Mouse (Mus musculus): ENCODE measurements around the gene Rxra. TPM values are rescaled to one million over a fixed set of nuclear protein-coding genes. Genes with fewer than 3 reads are reported as not detected.

Rxra gene
- total RNA-seq, 2 experiments from 2014 or later, result 1.7 to 3.6 TPM

GRCm38 (mm10) chr2:27780162-27780561, 103.9 kb downstream of the Rxra start:
- ATAC-seq (replicated peaks; ENCODE audit: low FRiP score, poor library complexity, severe bottlenecking), result no peak

DNA sequence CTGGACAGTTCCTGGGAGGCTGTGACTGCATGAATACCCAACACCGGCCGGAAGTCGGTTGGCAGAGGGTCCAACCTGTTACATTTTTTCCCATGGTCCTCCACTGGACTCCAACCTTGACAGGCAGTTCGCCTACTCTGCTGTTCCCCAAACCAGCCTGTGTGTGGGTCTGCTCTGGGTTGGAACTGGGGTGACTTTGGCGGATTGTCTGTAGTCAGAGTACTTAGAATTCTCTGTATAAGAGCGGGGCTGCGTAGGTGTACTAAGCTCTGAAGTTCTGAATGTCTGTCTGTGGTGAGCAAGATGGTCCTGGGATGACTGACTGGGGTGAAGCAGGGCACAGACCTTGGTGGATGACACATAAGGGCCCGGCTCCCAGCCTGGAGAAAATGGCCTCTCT, 109.1 kb downstream of the Rxra start:
- no peak for ATAC-seq (replicated peaks; ENCODE audit: low FRiP score, poor library complexity, severe bottlenecking)

- no peak for ATAC-seq (replicated peaks; ENCODE audit: low FRiP score, poor library complexity, severe bottlenecking)
Observed at GRCm38 (mm10) chr2:27785973-27786417, 109.8 kb downstream of the Rxra start.

DNA sequence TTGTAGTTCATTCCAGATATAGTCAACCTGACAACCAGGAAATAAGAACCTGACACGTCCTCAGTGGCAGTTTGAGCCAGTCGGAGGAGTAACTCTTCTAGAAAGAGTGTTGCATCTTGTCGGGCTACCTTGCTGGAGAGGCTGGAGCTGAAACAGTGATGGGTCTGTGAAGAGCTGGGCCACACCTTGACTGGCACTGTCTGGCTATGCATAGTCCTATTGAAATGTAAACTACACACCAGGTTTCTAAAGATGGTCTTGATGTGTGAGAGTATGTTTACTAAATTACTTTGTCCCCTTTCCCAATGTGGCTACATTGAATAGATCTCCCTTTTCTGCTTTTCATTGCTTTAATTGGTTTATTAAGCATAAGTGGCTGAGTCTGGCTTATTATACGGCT, 115.3 kb downstream of the Rxra start:
- ATAC-seq (replicated peaks; ENCODE audit: low FRiP score, poor library complexity, severe bottlenecking), result no peak

DNA sequence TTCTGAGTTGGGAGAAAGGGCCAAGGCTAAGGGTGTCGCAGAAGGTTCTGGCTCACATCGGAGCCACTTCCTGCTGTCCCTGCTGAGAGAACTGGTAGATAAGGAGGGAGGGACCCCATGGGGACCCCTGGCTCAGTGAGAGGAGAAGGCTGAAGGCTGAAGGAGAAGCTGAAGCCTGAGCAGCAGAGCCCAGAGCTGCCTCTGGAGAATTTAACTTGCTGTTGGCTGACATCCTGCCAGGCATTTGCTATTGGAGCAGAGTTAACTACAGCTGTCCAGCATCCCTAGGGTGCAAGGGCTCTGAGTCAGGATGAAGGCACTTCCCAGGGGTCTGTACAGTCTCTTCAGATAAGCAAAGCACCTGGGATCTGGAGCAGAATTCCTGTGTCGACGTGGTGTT, 122.8 kb downstream of the Rxra start:
- no peak for ATAC-seq (replicated peaks; ENCODE audit: low FRiP score, poor library complexity, severe bottlenecking)

- no peak for ATAC-seq (replicated peaks; ENCODE audit: low FRiP score, poor library complexity, severe bottlenecking)
Observed at GRCm38 (mm10) chr2:27801041-27801440, 124.8 kb downstream of the Rxra start.

GRCm38 (mm10) chr2:27802493-27802892, 126.3 kb downstream of the Rxra start:
- ATAC-seq (replicated peaks; ENCODE audit: low FRiP score, poor library complexity, severe bottlenecking), result no peak

DNA sequence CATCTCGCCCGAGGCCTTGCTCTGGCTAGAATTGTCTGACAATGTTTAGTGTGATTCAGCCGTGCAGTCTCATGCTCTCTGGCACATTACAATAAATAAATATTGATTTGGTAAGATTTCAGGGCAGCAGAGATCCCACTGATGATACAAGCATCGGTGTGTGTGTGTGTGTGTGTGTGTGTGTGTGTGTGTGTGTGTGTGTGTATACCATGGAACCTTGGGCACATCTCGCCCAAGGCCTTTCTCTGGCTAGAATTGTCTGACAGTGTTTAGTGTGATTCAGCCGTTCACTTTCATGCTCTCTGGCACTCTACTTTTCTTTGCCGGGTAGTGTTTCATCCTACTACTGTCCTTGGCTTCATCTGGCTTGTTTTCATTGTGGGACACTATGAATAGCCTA, 130.5 kb downstream of the Rxra start:
- no peak for ATAC-seq (replicated peaks; ENCODE audit: low FRiP score, poor library complexity, severe bottlenecking)

DNA sequence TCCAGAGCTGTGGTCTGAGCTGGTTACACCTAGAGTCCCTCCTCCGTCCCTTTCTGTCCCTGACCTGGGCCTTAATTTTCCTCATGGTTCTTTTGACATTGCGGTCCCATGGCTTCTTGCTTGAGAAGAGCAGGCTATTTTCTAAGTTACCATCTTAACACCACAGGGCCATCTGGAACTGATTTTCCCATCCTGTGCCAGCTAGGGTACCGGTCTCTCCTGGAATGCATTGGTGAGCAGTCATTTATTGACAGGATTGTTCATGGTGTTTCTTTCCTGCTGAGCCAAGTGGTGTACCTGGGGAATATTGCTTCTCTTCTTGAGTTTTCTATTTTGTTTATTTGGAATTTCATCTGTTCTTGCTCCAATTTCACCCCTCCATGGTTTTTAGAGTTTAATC, 131.4 kb downstream of the Rxra start:
- ATAC-seq (replicated peaks; ENCODE audit: low FRiP score, poor library complexity, severe bottlenecking), result no peak

GRCm38 (mm10) chr2:27809897-27810296, 133.7 kb downstream of the Rxra start:
- no peak for ATAC-seq (replicated peaks; ENCODE audit: low FRiP score, poor library complexity, severe bottlenecking)

Other genes starting within 250 kb of the Rxra start
- gene Vav2, start 249.4 kb upstream of the Rxra start, total RNA-seq (2015; ENCODE audit: low replicate concordance), result 1.7 and 3.6 TPM in 2 replicates
- gene Vav2, start 249.4 kb upstream of the Rxra start, total RNA-seq (2017; ENCODE audit: low replicate concordance), result 2.2 and 10.7 TPM in 2 replicates
- gene Brd3os, start 234.1 kb upstream of the Rxra start, total RNA-seq (2015; ENCODE audit: low replicate concordance), result not detected in 2 replicates
- gene Brd3os, start 234.1 kb upstream of the Rxra start, total RNA-seq (2017; ENCODE audit: low replicate concordance), result 1.2 TPM in 1 of 2 replicates, not detected in the other
- 22.7 and 30.6 TPM in 2 replicates for gene Brd3, start 168.8 kb upstream of the Rxra start, total RNA-seq (2015; ENCODE audit: low replicate concordance)
- 17.3 and 19.8 TPM in 2 replicates for gene Brd3, start 168.8 kb upstream of the Rxra start, total RNA-seq (2017; ENCODE audit: low replicate concordance)
- gene Wdr5, start 161.3 kb upstream of the Rxra start, total RNA-seq (2015; ENCODE audit: low replicate concordance), result 14.4 and 18.9 TPM in 2 replicates
- 13.6 and 28.5 TPM in 2 replicates for gene Wdr5, start 161.3 kb upstream of the Rxra start, total RNA-seq (2017; ENCODE audit: low replicate concordance)
- 9.4 and 10.9 TPM in 2 replicates for gene Col5a1, start 210.0 kb downstream of the Rxra start, total RNA-seq (2015; ENCODE audit: low replicate concordance)
- gene Col5a1, start 210.0 kb downstream of the Rxra start, total RNA-seq (2017; ENCODE audit: low replicate concordance), result 5.3 and 7.0 TPM in 2 replicates

Data from erythroid progenitor cell, adult 5-6 weeks (primary cell).